Mouse (Mus musculus): ENCODE data around the gene Mocs3.

Mocs3 gene

DNA sequence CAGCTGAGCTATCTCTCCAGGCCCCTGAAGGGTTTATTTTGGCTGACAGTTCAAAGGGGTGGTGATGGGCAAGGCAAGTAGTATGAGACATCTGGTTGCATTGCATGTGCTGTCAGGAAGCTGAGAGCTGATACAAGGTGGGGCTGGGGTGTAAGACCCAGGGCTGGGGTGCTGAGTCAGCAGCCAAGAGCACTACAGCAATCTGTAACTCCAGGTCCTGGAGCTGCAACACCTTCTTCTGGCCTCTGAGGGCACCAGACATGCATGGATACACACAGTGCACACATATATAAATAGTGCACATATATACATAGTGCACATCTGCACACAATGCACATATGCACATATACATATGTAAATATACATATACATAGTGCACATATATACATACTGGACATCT, 12.4 kb downstream of the Mocs3 start:
- DNase-seq (ENCODE audit: low spot score): no peak

DNA sequence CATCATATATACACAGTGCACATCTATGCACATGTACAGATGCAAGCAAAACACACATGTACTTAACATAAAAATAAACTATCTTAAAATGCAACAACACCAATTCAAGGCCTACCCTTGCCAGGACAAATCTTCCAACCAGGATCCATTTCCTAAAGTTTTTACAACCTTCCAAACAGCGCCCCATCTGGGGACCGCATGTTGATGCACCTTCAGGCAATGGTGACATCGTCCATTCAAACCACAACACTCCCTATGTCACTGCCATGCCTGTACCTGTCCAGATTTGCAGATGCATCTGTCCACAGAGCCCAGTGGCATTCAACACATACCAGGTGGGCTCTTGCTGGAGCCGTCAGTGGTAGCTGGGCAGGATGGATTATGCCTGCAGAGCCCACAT, 12.9 kb downstream of the Mocs3 start:
- DNase-seq (ENCODE audit: low spot score): no peak

- no peak for DNase-seq (ENCODE audit: low spot score)
Measured at GRCm38 (mm10) chr2:168245571-168245970, 15.1 kb downstream of the Mocs3 start.

GRCm38 (mm10) chr2:168248167-168248855, 17.9 kb downstream of the Mocs3 start:
- no peak for DNase-seq (ENCODE audit: low spot score)

DNA sequence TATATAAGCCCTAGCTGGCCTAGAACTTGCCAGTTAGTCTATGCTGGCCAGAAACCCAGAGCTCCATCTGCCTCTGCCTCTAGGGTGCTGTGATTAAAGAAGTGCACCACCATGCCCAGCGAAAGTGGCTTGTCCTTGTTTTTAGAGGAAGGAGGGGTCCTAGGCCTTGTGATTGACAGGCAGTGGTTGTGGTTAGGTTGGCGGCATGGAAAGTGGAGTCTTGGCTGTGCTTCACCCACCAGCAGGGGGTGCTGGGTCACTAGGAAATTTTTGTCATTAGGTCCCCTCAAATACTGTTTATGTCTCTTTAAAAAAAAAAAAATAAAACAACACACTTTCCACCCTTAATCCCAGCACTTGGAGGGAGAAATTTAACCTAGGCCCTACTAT, 18.4 kb downstream of the Mocs3 start:
- no peak for DNase-seq (ENCODE audit: low spot score)

GRCm38 (mm10) chr2:168250270-168250669, 19.8 kb downstream of the Mocs3 start:
- DNase-seq (ENCODE audit: low spot score): peak; percentile 73

DNA sequence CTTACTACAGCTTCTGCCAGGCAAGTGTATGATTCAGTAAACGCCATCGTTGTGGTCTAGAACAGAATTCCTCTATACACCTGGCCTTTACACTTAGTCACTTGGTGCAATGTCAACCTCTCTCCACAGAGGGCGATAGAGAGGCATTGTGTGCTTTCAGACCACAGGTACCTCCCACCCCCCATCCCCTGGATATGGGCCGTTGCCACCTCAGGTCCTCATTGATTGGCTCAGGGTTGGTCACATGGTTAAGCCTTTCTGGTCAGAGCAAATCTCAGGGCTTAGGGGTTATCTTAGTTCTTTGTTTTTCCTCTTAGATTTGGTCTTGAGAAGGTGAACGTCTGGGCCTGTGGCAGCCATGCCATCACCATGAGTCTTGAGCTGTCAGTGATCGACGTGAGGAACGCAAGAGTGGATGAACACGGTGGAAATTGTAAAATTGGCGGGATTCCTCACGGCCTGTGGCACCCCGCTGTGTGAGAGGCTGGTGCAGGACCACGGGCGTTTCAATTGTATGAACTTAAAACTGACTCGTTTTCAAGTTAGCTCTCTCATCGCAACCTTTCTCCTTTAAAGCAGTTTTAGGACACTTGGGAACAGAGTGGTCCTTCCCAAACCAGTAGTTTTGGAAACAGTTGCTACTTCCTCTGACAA, 22.3 kb downstream of the Mocs3 start:
- peak; percentile 39 for DNase-seq (ENCODE audit: low spot score)

DNA sequence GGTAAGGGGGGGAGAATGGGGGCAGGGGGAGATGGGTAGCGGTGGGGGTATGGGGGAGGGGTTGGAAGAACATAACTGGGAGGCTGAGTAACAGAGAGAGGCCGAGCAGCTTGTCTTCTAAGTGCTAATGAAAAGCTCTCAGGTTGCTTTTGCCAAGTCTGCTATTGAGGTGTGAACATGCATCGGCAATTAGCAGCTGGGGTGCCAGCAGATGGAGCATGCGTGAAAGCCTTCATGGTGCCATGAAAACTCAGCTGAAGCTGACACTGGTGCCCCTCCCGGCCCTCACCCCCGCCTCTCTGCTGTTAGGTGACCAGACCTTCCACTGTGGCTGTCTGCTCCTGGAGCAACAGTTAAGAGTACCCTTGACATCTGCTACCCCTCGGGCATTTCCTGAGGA, 23.4 kb downstream of the Mocs3 start:
- DNase-seq (ENCODE audit: low spot score): no peak

- no peak for DNase-seq (ENCODE audit: low spot score)
Measured at GRCm38 (mm10) chr2:168256506-168256905, 26.1 kb downstream of the Mocs3 start.

DNA sequence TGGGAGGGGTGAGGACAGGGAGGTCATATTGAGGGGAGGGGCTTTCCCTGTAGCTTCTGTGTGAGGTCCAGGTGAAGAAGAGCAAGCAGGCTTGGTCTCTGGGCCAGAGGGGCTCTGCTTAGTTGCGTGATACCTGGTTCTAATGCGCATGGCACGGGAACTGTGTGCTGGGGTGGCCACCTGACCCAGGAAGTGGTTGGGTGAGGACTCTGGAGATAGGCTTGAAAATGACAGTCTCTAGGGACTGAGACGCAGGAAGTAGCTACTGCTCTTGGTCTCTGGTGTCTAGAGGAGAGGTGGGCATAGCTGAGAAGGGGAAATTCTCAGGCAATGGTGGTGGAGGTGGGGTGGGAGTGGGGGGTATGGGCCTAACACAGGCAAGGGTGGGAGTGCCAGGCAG, 26.8 kb downstream of the Mocs3 start:
- no peak for DNase-seq (ENCODE audit: low spot score)

DNA sequence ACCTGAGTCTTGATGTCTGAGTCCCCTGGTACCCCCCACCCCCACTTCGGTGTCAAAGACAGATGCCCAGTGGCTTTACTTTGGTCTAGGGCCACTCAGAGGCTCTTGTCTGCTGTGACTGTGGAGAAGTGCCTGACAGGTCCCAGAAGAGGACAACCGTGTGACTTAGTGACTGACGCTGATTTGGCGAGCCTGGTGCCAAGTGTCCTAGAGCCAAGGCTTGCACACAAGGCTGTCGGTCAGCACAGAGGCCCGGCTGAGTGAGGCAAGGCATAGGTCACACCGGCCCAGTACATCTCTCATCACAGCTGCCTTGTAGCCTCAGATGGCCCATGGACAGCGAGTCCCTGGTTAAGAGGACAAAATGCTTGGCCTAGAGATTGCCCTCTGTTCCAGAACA, 28.6 kb downstream of the Mocs3 start:
- DNase-seq (ENCODE audit: low spot score): no peak

DNA sequence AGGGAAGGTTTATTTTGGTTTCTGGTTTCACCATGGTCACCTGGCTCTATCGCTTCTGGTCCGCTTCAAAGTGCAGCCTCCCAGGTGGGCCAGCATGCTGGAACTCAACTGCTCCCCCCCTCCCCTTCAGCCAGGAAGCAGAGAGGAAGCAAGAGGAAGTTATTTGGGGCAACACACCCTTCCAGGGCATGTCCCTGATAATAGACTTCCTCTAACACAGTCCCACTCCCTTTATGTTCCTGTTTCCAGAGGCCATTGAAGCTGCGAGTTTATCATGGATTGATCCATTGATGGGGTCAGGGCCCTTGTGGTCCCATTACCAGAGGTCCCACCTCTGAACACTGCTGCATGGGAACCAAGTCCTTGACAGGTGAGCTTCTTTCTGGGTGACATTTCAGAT, 29.7 kb downstream of the Mocs3 start:
- no peak for DNase-seq (ENCODE audit: low spot score)

DNA sequence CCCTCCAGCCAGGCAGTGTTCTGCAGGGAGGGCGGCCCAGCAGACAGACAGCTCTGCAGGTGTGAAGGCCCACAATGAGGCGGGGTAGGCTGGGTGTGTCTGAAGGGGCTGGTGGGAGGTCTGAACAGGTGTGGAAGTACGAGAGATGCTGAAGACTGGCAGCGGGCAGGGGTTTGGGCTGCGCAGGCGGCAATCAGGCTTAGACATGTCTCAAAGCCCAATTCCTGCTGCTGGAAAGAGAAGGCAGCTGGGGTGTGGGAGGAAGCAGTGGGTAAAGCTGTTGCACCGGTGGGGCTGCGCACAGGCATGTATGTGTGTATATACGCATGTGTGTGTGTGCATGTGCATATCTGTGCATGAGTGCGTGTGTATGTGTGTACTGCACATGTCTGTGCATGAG, 30.5 kb downstream of the Mocs3 start:
- no peak for DNase-seq (ENCODE audit: low spot score)

GRCm38 (mm10) chr2:168268033-168268432, 37.6 kb downstream of the Mocs3 start:
- DNase-seq (ENCODE audit: low spot score): no peak

DNA sequence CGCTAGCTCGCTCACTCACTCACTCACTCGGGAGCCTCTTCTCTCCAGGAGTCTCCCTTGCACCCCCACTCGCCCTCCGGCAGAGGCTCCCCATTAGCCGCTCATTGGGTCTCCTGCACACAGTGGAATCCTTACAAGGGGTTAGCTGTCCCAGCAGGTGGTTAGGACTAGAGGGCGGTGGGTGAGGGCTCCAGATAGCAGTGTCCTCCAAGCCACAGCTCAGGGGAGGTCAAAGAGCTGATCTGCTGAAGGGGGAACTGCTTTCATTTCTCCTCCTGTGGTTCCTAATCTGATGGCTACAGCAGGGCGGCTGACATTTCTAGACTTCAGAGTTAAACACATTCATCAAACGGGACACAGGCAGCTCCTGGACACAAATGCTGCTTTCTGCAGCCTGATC, 43.0 kb downstream of the Mocs3 start:
- no peak for DNase-seq (ENCODE audit: low spot score)

DNA sequence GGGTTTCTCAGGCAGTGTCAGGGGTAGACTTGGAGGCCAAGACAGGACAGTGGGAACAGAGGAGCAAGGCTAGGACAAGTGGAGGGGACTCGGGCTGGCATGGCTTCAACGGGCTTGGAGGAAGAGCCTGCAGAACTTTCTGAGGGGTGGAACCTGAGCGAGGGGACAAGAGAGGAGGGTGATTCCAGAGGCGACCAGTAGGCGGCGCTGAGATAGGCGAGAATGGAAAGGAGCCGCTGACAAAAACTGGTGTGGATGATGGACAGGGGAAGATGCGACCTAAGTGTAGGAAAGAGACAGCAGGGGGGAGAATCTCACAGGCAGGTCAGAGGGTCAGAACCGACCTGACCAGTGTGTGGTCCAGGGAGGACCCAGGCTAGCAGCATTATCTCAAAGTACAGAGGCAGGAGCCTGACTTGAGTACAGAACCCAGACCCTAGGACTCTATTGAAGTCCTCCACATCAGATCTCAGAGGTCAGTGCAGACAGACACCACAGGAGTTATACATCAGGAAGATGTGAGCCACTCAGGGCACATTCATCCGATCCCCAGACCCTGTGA, 44.0 kb downstream of the Mocs3 start:
- DNase-seq (ENCODE audit: low spot score): no peak

- DNase-seq (ENCODE audit: low spot score): peak; percentile 78
Measured at GRCm38 (mm10) chr2:168280729-168281581, 50.5 kb downstream of the Mocs3 start.

GRCm38 (mm10) chr2:168281582-168281981, 51.2 kb downstream of the Mocs3 start, which contains the start of gene Kcng1:
Gene Kcng1, minus strand, starts transcription at chr2:168281736.
- DNase-seq (ENCODE audit: low spot score): no peak
